Mouse (Mus musculus) limb, embryonic 15.5 days (tissue): Measurements from ENCODE around the gene Kif12. TPM values are rescaled to one million over a fixed set of nuclear protein-coding genes. Genes with fewer than 3 reads are reported as not detected.
A peak's percentile ranks its signal among the peaks of the same experiment; 100 is the strongest.

Source experiments
- ATAC-seq: fragments of 200-750 bp; cut with Nextera tagmentation; 2 replicates; pipeline ENCODE4 v1.8.0; 2017; ENCODE audit warnings: low read depth, moderate TSS enrichment; ENCODE audit not compliant: insufficient number of reproducible peaks, low FRiP score, low TSS enrichment
- H3K27ac ChIP-seq: fragments of 300-500 bp; sonication (generic); 2 replicates; pipeline ENCODE4 v1.5.1; 2015; ENCODE audit warnings: moderate library complexity, mild to moderate bottlenecking, inconsistent platforms
- H3K27me3 ChIP-seq: fragments of 300-500 bp; sonication (generic); 2 replicates; pipeline ENCODE4 v1.6.1; 2015; ENCODE audit warnings: inconsistent platforms
- H3K36me3 ChIP-seq: fragments of 300-500 bp; sonication (generic); 2 replicates; pipeline ENCODE4 v1.6.1; 2015; ENCODE audit warnings: inconsistent platforms
- H3K4me1 ChIP-seq: fragments of 300-500 bp; sonication (generic); 2 replicates; pipeline ENCODE4 v1.6.1; 2015; ENCODE audit warnings: inconsistent platforms
- H3K4me2 ChIP-seq: fragments of 300-500 bp; sonication (generic); 2 replicates; pipeline ENCODE4 v1.6.1; 2015; ENCODE audit warnings: mild to moderate bottlenecking, inconsistent platforms
- H3K4me3 ChIP-seq: fragments of 300-500 bp; sonication (generic); 2 replicates; pipeline ENCODE4 v1.5.1; 2015; ENCODE audit warnings: mild to moderate bottlenecking, inconsistent platforms
- H3K9ac ChIP-seq: fragments of 300-500 bp; sonication (generic); 2 replicates; pipeline ENCODE4 v1.6.1; 2015; ENCODE audit warnings: inconsistent platforms
- H3K9me3 ChIP-seq: fragments of 300-500 bp; sonication (generic); 2 replicates; pipeline ENCODE4 v1.6.1; 2016; ENCODE audit warnings: inconsistent platforms
- WGBS: fragments of 180-500 bp; shearing (Covaris S2); methylation state at CpG from one replicate; pipeline ENCODE4 v1.1.7; 2015; 5-methylcytosine and 5-hydroxymethylcytosine counted together
- polyA plus RNA-seq: library from polyadenylated mRNA; unstranded; fragments of >200 nt; fragmentation: Nextera tagmentation; extraction: Ambion mirVana; gene quantifications from 2 replicates; pipeline ENCODE4 v1.2.1, GENCODE M21; 2015

Gene Kif12
- polyA plus RNA-seq = 0.22 and 0.42 TPM in 2 replicates

DNA sequence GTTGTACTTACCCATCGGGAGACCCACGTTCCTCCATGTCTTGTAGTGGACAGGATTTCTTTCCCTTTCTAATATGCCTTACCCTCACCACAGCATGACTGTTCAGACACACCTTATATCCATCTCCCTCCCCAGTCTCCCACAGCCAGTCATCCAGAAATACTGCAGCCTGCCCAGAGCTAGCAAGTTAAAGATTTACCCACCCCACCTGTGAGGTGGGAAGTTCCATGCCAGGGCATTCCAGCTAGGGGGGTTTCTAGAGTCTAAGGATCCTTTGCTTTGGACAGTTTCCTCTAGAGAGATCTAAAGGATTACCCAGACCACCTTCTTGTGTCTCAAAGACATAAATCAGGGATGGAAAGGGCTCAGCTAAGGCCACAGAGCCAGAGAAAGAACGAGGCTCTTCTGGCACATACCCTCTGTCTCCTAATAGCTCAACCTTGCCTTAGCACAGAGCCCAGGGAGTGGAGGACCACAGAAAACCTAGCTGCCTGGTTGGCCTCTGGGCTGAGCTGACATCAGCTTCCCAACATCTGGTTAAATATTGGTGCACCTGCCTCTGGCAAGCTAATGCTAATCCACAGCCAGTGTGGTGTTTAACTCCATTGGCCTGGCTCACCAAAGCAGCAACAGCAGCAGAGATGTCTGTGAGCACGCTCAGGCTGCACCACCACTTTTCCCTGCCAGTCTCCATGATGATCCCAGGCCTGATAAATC, at the start of gene Kif12:
Kif12 (minus strand) TSS at position 163 of the 717 bp plus-strand sequence.
- H3K9me3 ChIP-seq = no peaks in the 10 kb centered on the region
- H3K36me3 ChIP-seq = no peaks in the 10 kb centered on the region
- no peak within 1 kb of the TSS for H3K4me3 ChIP-seq
- no peak within 1 kb of the TSS for H3K4me2 ChIP-seq
- no peak within 1 kb of the TSS for H3K27ac ChIP-seq
- WGBS = 65% methylated on average over 4 of the region's 4 CpGs
- peaks cover 29% of the 10 kb centered on the region for H3K27me3 ChIP-seq
- ATAC-seq = no peak
- H3K9ac ChIP-seq = no peak within 1 kb of the TSS
- H3K4me1 ChIP-seq = no peaks in the 10 kb centered on the region

DNA sequence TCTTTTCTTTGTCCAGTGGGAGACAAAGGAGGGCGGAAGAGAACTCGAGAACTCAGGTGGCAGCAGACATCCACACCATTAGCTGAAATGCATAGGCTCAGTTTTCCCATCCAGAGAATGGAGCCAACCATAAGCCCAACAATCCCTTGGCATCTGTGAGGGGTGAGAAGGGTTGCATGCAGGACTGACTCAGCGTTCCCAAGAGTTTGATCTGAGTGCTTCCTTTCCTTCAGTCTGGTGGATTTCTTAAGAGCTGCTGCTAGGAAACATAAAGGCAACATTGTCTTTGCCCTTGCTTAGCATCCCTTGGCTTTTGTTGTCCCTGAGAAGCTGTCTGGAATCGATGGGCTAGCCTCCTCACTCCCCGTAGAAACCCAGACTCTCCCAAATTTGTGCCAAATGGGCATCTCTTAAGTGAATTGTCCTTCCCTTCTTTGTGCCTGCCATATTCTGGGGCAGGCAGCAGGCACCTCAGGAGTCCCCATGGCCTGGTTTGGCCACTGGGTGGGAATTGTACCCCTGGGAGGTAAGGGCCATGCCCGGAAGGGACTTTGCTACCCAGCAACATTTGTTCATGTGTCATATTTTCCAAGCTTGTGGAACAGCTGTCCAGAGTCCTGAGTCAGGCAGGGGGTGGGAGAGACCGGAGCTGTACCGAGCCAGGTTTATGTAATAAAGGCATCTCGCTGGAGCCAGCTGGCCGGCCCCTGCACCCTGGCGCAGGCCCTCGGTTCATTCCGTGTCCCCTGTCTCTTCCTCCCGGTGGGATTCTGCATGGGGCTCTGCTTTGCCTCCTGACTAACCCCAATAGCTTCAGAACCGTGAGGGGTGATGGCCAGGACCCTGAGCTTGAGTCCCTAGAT, 49.4 kb upstream of the Kif12 start:
- Histone ChIP-seq H3K4me2 (no peak overlapping the region), H3K4me1 (peaks cover 82% of the 10 kb centered on the region), H3K36me3 (peaks cover 63% of the 10 kb centered on the region), H3K9me3 (no peaks in the 10 kb centered on the region), H3K27ac (no peak overlapping the region; the same call in 1 of the 2 replicates), H3K4me3 (no peak overlapping the region), H3K27me3 (no peaks in the 10 kb centered on the region), H3K9ac (no peak overlapping the region)
- ATAC-seq = peak; percentile 55; the same call in 1 of the 2 replicates
- 70% methylated on average over 15 of the region's 15 CpGs for WGBS

DNA sequence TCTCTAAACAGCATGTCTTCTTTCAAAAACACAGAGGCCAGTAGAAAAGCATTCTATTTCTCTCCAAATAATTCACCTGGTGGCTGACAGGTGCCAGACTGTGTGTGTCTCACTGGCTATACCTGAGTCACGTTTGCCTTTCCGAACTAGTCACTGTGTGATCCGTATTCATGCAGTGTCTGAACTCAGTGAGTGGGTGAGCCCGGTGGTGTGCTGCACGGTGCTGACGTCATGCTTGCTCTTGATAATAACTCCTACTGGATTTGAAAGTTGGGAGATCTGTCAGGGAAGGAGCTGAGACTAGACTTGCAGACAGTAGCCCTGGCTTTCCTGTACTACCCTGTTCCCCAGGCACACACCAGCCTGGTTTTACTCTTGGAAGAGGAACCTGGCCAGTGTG, 47.7 kb upstream of the Kif12 start:
- Histone ChIP-seq H3K36me3 (peaks cover 49% of the 10 kb centered on the region), H3K9ac (no peak overlapping the region), H3K27me3 (peaks cover 3% of the 10 kb centered on the region; the same call in 1 of the 2 replicates), H3K9me3 (no peaks in the 10 kb centered on the region), H3K4me2 (no peak overlapping the region), H3K27ac (no peak overlapping the region; the same call in 1 of the 2 replicates), H3K4me3 (no peak overlapping the region), H3K4me1 (peaks cover 75% of the 10 kb centered on the region)
- WGBS = 74% methylated on average over 6 of the region's 6 CpGs
- ATAC-seq = no peak

DNA sequence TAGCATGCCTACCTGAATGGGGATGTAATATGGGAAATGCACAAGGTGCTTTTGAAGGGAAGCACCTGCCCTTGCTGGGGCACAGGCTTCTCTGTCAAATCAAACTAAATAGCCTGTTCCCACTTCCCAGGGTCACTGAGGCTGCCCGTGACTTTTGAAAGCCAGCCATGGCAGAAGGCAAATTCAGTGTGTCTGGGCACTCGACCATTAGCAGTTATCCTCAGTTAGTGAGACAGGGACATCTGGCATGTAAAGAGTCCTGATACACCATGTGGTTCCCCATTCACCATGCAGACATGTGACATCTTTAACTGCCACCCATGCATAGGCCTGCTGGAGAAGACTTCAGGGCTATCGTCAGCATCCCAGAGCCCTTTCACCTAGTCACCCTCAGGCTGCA, 47.1 kb upstream of the Kif12 start:
- Histone ChIP-seq H3K36me3 (peaks cover 43% of the 10 kb centered on the region), H3K27ac (no peak overlapping the region), H3K4me2 (no peak overlapping the region), H3K4me1 (peaks cover 75% of the 10 kb centered on the region), H3K4me3 (no peak overlapping the region), H3K9me3 (no peaks in the 10 kb centered on the region), H3K9ac (no peak overlapping the region), H3K27me3 (peaks cover 9% of the 10 kb centered on the region; the same call in 1 of the 2 replicates)
- 82% methylated on average over 3 of the region's 3 CpGs for WGBS
- ATAC-seq = no peak

DNA sequence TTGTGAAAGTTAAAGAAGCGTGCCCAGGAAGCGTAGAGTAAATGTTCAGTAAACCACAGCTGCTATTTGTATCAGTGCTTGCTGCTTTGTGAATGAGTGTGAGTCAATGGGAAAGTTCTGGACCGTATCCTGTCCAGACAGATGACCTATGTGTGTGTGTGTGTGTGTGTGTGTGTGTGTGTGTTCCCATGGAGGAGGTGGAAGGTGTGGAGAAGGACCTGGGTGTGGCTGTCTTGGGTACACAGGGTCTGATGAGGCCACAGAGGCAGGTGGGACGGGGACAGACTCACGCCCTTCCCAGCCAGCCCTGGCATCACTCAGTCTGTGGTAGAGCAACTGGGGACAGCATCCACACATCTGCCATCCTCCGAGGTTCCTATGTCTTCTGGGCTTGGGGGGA, 45.6 kb upstream of the Kif12 start:
- H3K36me3 ChIP-seq = peaks cover 28% of the 10 kb centered on the region
- peaks cover 79% of the 10 kb centered on the region for H3K4me1 ChIP-seq
- ATAC-seq = no peak
- peak overlapping the region; percentile 96 for H3K4me2 ChIP-seq
- H3K9ac ChIP-seq = no peak overlapping the region
- peaks cover 13% of the 10 kb centered on the region for H3K27me3 ChIP-seq
- H3K27ac ChIP-seq = peak overlapping the region; percentile 91
- WGBS = 69% methylated on average over 6 of the region's 6 CpGs
- peak overlapping the region; percentile 83 for H3K4me3 ChIP-seq
- no peaks in the 10 kb centered on the region for H3K9me3 ChIP-seq

DNA sequence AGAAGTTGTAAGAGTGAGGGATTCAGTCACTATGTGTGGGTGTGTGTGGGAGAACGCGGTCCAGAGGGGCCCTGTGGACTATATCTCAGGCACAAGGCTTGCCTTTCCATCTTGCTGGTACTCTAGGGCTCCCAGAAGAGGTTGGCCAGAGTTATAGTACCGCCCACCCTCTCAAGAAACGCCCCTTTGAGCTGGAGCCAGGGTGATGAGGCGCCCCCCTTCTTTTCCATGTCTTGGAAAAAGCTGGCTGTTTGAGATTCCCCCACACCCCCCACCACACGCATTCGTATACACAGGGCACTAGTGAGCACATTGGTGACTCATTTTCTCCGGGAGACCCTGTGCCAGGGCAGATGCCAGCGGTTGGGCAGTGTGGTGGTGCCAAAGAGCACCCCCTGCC, 44.6 kb upstream of the Kif12 start:
- peak; percentile 61 for ATAC-seq
- Histone ChIP-seq H3K4me3 (peak overlapping the region; percentile 83), H3K27me3 (peaks cover 17% of the 10 kb centered on the region), H3K4me2 (peak overlapping the region; percentile 96), H3K4me1 (peaks cover 70% of the 10 kb centered on the region), H3K27ac (peak overlapping the region; percentile 91), H3K9ac (peak overlapping the region; percentile 87), H3K9me3 (no peaks in the 10 kb centered on the region), H3K36me3 (peaks cover 18% of the 10 kb centered on the region; the same call in 1 of the 2 replicates)
- WGBS = 21% methylated on average over 9 of the region's 9 CpGs

DNA sequence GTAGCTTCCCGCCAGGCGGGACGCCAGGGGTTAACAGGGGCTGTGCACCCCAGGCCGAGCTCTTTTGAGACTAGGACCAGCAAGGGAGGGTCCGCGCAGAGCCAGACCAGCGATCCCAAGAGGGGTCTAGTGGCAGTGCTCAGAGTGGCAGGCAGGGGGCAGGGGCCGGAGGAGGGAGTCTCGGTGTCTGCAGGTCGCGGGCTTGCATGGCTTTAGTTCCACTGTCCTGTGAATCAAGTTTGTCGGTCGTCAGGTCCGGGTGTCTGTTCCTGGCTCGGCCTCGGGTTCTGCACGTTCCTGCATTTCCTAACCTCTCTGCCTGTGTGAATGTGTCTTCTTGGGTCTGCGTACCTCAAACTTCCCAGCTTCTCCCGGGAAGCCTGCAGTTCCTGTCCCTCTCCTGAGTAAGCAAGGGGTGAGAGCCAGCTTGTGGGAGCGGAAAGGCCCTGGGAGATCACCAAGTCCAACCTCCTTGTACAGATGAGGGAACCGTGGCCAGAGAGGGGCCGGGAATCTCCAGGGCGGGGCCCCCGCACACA, 44.1 kb upstream of the Kif12 start:
- ATAC-seq = peak; percentile 44
- H3K4me2 ChIP-seq = peak overlapping the region; percentile 96
- peak overlapping the region; percentile 83 for H3K4me3 ChIP-seq
- H3K9me3 ChIP-seq = no peaks in the 10 kb centered on the region
- WGBS = under 1% methylated on average over 24 of the region's 24 CpGs
- H3K27ac ChIP-seq = peak overlapping the region; percentile 91
- peaks cover 17% of the 10 kb centered on the region; the same call in 1 of the 2 replicates for H3K36me3 ChIP-seq
- peak overlapping the region; percentile 87 for H3K9ac ChIP-seq
- peaks cover 17% of the 10 kb centered on the region for H3K27me3 ChIP-seq
- peaks cover 67% of the 10 kb centered on the region for H3K4me1 ChIP-seq

DNA sequence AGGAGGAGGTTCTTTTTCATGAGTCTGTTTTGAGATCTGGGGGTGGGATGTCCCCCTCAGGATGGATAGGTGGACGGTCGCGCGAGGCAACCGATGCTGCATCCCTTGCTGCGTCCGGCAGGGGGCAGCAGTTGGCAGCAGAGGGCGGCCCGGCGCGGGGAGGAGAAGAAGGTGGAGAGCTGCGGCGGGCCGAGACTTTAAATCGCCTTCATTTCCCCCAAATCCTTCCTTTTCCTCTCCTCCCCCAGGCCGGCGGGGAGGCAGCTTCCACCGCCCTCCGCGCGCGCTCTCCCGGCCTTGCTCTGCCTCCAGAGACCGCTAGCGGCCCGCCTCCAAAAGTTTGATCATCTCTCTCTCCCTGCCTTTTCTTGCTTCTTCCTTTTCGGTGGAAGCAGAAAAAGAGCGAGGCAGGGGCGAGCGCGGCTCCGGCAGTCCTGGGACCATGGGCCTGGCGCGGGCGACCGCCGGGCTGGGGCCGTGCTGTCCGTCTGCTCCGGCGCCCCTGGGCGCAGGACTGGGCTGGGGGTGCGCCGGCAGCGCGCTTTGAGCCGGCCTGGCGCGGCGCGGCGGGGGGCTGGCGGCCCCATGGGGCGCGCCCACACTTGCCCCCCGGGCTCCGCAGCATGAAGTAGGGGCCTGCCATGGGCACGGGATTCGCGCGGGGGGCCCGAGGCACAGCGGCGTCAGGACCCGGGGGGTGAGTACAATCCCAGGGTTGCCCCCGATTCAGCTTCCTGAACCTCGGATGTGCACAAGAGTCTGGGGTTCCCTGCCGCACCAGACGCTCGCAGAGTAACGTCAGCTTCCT, 43.5 kb upstream of the Kif12 start:
- Histone ChIP-seq H3K9ac (peak overlapping the region; percentile 87), H3K9me3 (no peaks in the 10 kb centered on the region), H3K36me3 (0 out of 2 replicates have a peak, but pooled peaks cover 10% of the 10 kb centered on the region), H3K27ac (peak overlapping the region; percentile 91), H3K4me1 (peaks cover 62% of the 10 kb centered on the region), H3K4me2 (peak overlapping the region; percentile 96), H3K27me3 (peaks cover 17% of the 10 kb centered on the region), H3K4me3 (peak overlapping the region; percentile 83)
- ATAC-seq = peak; percentile 41; the same call in 1 of the 2 replicates
- under 1% methylated on average over 66 of the region's 71 CpGs for WGBS

DNA sequence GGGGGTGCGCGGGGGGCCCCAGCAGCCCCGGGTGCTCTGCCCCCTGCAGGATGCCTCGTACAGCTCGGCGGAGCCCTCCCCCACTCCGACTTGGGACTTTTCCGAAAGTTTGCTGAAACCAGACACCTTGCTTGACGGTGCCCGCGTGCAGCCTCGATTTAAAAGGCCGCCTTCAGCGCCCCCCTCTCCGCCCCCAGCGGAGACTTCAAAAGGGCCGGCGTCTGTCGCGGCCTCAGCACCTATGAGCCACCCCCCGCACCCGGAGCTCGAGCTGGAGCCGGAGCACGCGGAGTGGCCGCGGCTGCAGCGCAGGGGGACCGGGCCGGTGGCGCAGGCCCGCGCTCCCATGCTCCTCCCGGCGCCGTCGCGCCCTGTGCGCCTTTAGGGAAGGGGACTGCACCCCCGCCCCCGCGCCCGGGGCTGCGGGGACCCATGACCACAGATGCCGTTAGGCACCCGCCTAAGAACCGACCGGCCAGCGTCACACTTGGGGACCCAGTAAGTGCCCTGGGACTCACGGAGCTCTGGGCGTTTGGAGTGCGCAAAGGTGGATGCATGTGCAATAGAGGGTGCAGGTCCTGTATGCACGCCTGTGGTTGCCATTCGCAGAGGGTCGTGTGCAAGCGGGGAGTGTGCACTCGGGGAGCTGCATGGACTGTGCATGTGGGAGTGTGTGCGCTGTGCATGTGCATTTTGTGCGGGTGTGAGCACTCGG, 42.1 kb upstream of the Kif12 start, which contains the start of gene Col27a1:
Col27a1 (plus strand) TSS at position 98 of the 715 bp plus-strand sequence.
- peak within 1 kb of the TSS; percentile 91 for H3K27ac ChIP-seq
- H3K4me2 ChIP-seq = peak within 1 kb of the TSS; percentile 96
- under 1% methylated on average over 59 of the region's 61 CpGs for WGBS
- 0 out of 2 replicates have a peak, but pooled peaks cover 8% of the 10 kb centered on the region for H3K36me3 ChIP-seq
- peaks cover 17% of the 10 kb centered on the region for H3K27me3 ChIP-seq
- peak within 1 kb of the TSS; percentile 55 for H3K9ac ChIP-seq
- peak; percentile 59; the same call in 1 of the 2 replicates for ATAC-seq
- peaks cover 49% of the 10 kb centered on the region for H3K4me1 ChIP-seq
- no peaks in the 10 kb centered on the region for H3K9me3 ChIP-seq
- peak within 1 kb of the TSS; percentile 83 for H3K4me3 ChIP-seq

DNA sequence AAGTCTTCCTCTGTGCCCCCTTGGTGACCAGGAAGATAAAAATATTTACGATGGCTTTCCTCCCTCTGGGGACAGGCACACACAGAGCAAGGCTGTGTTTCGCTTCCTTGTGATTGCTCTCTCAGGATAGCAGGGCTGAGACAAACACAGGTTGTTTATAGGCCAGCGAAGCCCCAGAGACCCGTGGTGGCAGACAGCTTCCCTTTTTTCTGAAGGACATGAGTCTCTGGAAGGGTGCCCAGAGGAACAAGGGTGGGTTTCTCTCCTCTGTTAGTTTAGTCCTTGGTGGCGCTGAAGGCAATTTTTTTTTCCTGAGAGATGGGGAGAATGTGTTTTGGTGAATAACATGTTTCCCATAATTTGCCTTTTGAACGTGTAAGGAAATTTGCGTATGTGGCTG, 33.7 kb upstream of the Kif12 start:
- H3K27me3 ChIP-seq = no peaks in the 10 kb centered on the region
- H3K9me3 ChIP-seq = no peaks in the 10 kb centered on the region
- H3K4me3 ChIP-seq = no peak overlapping the region
- peak overlapping the region; percentile 38; the same call in 1 of the 2 replicates for H3K27ac ChIP-seq
- peaks cover 5% of the 10 kb centered on the region; the same call in 1 of the 2 replicates for H3K4me1 ChIP-seq
- no peaks in the 10 kb centered on the region for H3K36me3 ChIP-seq
- WGBS = 52% methylated on average over 7 of the region's 7 CpGs
- no peak overlapping the region for H3K4me2 ChIP-seq
- 0 out of 2 replicates have a peak, but pooled peaks have one; percentile 1 for ATAC-seq
- no peak overlapping the region for H3K9ac ChIP-seq
